Mouse (Mus musculus) left cerebral cortex, postnatal 25 days (tissue): Measurements from ENCODE around the gene St6galnac6. TPM values are rescaled to one million over a fixed set of nuclear protein-coding genes. Genes with fewer than 3 reads are reported as not detected.

ENCODE experiments used
- DNase-seq, 2 experiments: peaks; one replicate each; pipeline ENCODE4 v3.0.0; 2022; ENCODE audit warnings: low spot score in 2 of 2, mixed read lengths in 1 of 2
- intact Hi-C: fragments of 180-260 bp; cut with DNase I; formaldehyde crosslinking; loops from one replicate; pipeline ENCODE4 v1.15.1; 2025
- microRNA-seq, 2 experiments: library from miRNA; unstranded; fragments of <30 nt; microRNA quantifications; one replicate each; pipeline ENCODE4 v1.2.0; 2022
- total RNA-seq, 2 experiments: library from RNA; stranded (reverse); gene quantifications; 2 replicates each; pipeline ENCODE4 v1.2.3; 2021

St6galnac6 gene
- total RNA-seq, 2 experiments from 2014 or later, result 112 to 117 TPM

GRCm38 (mm10) chr2:32661509-32662107, 62.1 kb downstream of the St6galnac6 start:
- no peak for DNase-seq
- intact Hi-C loops, result no loop called here

GRCm38 (mm10) chr2:32662291-32662690, 62.8 kb downstream of the St6galnac6 start:
- DNase-seq, result no peak
- intact Hi-C loops, result no loop called here

GRCm38 (mm10) chr2:32665345-32665744, 65.8 kb downstream of the St6galnac6 start:
- intact Hi-C loops, result no loop called here
- DNase-seq, result no peak

GRCm38 (mm10) chr2:32665853-32666252, 66.3 kb downstream of the St6galnac6 start:
- intact Hi-C loops, result no loop called here
- DNase-seq, result no peak

- no peak for DNase-seq
- intact Hi-C loops, result no loop called here
Observed at GRCm38 (mm10) chr2:32667775-32668174, 68.3 kb downstream of the St6galnac6 start.

- intact Hi-C loops, result no loop called here
- no peak for DNase-seq
Observed at GRCm38 (mm10) chr2:32668176-32668575, 68.7 kb downstream of the St6galnac6 start.

- no peak for DNase-seq
- intact Hi-C loops, result no loop called here
Observed at GRCm38 (mm10) chr2:32669876-32670275, 70.4 kb downstream of the St6galnac6 start.

Small RNA genes lying within 50 kb of the gene (microRNA-seq; reads per million reads assigned to microRNA genes)
- 0 reads per million in 2 experiments for gene Mir1954

Other genes with a start within 250 kb of the St6galnac6 start
- gene Ciz1, start 247.4 kb upstream of the St6galnac6 start, total RNA-seq, result 10 to 100 TPM; 67.5 to 73.1 TPM
- 1,000 to 10,000 TPM; 1,197 to 1,302 TPM for gene Dnm1, start 246.4 kb upstream of the St6galnac6 start, total RNA-seq
- gene 1110008P14Rik, start 217.8 kb upstream of the St6galnac6 start, total RNA-seq, result 100 to 1,000 TPM; 375 to 446 TPM
- under 1 TPM; 0.76 to 0.85 TPM for gene Lcn2, start 211.5 kb upstream of the St6galnac6 start, total RNA-seq
- gene Ptges2, start 203.8 kb upstream of the St6galnac6 start, total RNA-seq, result 10 to 100 TPM; 44.4 to 50.3 TPM
- 1 to 10 TPM; 4.2 TPM for gene Naif1, start 149.3 kb upstream of the St6galnac6 start, total RNA-seq
- gene Slc25a25, start 148.3 kb upstream of the St6galnac6 start, total RNA-seq, result 10 to 100 TPM; 59.0 to 64.8 TPM
- gene Fam102a, start 64.4 kb upstream of the St6galnac6 start, total RNA-seq, result 10 to 100 TPM; 52.2 to 57.8 TPM
- gene Dpm2, start 28.9 kb upstream of the St6galnac6 start, total RNA-seq, result 10 to 100 TPM; 76.1 to 81.8 TPM
- gene Pip5kl1, start 24.9 kb upstream of the St6galnac6 start, total RNA-seq, result 1 to 10 TPM; 7.5 to 8.3 TPM
- under 1 TPM; 0.80 to 0.94 TPM for gene 9430097D07Rik, start 24.0 kb upstream of the St6galnac6 start, total RNA-seq
- gene St6galnac4, start 12.6 kb upstream of the St6galnac6 start, total RNA-seq, result 10 to 100 TPM; 40.1 to 41.1 TPM
- 100 to 1,000 TPM; 157 to 159 TPM for gene Ak1, start 22.0 kb downstream of the St6galnac6 start, total RNA-seq
- gene Eng, start 46.9 kb downstream of the St6galnac6 start, total RNA-seq, result 10 to 100 TPM; 21.9 to 25.0 TPM
- gene Fpgs, start 104.4 kb downstream of the St6galnac6 start, total RNA-seq, result 1 to 10 TPM; 7.1 to 9.4 TPM
- gene Cdk9, start 113.4 kb downstream of the St6galnac6 start, total RNA-seq, result 100 to 1,000 TPM; 114 to 118 TPM
- 10 to 100 TPM; 27.8 to 30.8 TPM for gene Sh2d3c, start 121.3 kb downstream of the St6galnac6 start, total RNA-seq
- gene 6330409D20Rik, start 141.3 kb downstream of the St6galnac6 start, total RNA-seq, result 1 to 10 TPM; 2.3 to 2.4 TPM
- 10 to 100 TPM; 29.9 to 31.0 TPM for gene Tor2a, start 157.5 kb downstream of the St6galnac6 start, total RNA-seq
- gene Ttc16, start 175.9 kb downstream of the St6galnac6 start, total RNA-seq, result under 1 TPM; 0.27 to 0.87 TPM
- 1 to 10 TPM; 7.3 to 8.2 TPM for gene Ptrh1, start 176.1 kb downstream of the St6galnac6 start, total RNA-seq
- gene Cfap157, start 184.7 kb downstream of the St6galnac6 start, total RNA-seq, result under 1 TPM in 1 of 2 experiments, not detected in 1; 0.62 TPM
- gene Stxbp1, start 247.5 kb downstream of the St6galnac6 start, total RNA-seq, result 1,000 to 10,000 TPM in 1 of 2 experiments, 100 to 1,000 TPM in 1; 957 to 1,021 TPM